Comparison of ENCODE assay signal across 25 mouse cellular contexts in the genomic region with DNA sequence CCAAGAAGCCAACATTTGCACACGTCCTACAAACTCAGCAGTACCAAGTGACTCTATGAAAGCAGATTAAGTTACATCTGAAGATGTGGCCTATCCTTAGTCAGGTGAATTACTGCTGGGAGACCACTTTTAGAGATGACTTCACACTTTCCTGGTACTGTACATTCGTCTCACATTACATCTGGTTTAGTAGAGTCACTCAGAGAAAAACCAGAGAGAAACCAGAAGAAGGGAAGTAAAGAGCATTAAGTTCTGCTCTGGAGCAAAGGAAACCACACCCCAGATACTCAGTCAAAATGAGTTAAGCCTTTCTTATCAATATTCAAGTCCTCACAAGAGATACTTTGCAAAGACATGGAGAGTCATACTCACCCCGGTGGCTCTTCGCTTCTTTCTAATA. TPM values are rescaled to one million over a fixed set of nuclear protein-coding genes. Genes with fewer than 3 reads are reported as not detected.
DNase-seq lines count a peak whose midpoint lies in the region; ATAC-seq and TF ChIP-seq lines count a peak whose summit lies in the region.
"Had no signal": no experiment of that assay in that cellular context is flagged by ENCODE, and none has a peak within 500 bp of the region (broad histone marks: within the 10 kb centered on the region; RNA-seq: fewer than 3 reads in every experiment).

No protein-coding gene starts in this region.

- no peaks in the 10 kb centered on the region for H3K27me3 ChIP-seq in heart, postnatal 0 days (ENCODE audit: control insufficient read depth, insufficient read depth, low read length)
- H3K27me3 ChIP-seq: embryonic facial prominence, embryonic 12.5 days; embryonic facial prominence, embryonic 15.5 days; forebrain, embryonic 12.5 days; forebrain, embryonic 15.5 days; heart, embryonic 12.5 days; heart, embryonic 15.5 days; hindbrain, embryonic 12.5 days; hindbrain, embryonic 15.5 days; Patski had no signal

- H3K9ac ChIP-seq in heart, postnatal 0 days (replicated peaks; ENCODE audit: low read depth, low read length), result no peak overlapping the region
- H3K9ac ChIP-seq: embryonic facial prominence, embryonic 12.5 days; embryonic facial prominence, embryonic 15.5 days; forebrain, embryonic 12.5 days; forebrain, embryonic 15.5 days; heart, embryonic 12.5 days; heart, embryonic 15.5 days; hindbrain, embryonic 12.5 days; hindbrain, embryonic 15.5 days had no signal

- no peak for TF ChIP-seq CTCF in heart, postnatal 0 days (IDR thresholded peaks at IDR 0.05; ENCODE audit: low read depth)

- H3K4me2 ChIP-seq in heart, postnatal 0 days (ENCODE audit: low read depth, low read length), result no peak overlapping the region
- H3K4me2 ChIP-seq: embryonic facial prominence, embryonic 12.5 days; embryonic facial prominence, embryonic 15.5 days; forebrain, embryonic 12.5 days; forebrain, embryonic 15.5 days; heart, embryonic 12.5 days; heart, embryonic 15.5 days; hindbrain, embryonic 12.5 days; hindbrain, embryonic 15.5 days had no signal

- TF ChIP-seq EP300 in heart, postnatal 0 days (IDR thresholded peaks at IDR 0.05; ENCODE audit: low read depth), result no peak

- H3K4me1 ChIP-seq in heart, postnatal 0 days (ENCODE audit: control insufficient read depth, insufficient read depth), result no peaks in the 10 kb centered on the region
- H3K4me1 ChIP-seq: embryonic facial prominence, embryonic 12.5 days; embryonic facial prominence, embryonic 15.5 days; forebrain, embryonic 12.5 days; forebrain, embryonic 15.5 days; heart, embryonic 15.5 days; hindbrain, embryonic 12.5 days; hindbrain, embryonic 15.5 days had no signal

- peak overlapping the region; percentile 11; the same call in 1 of the 2 replicates for H3K27ac ChIP-seq in heart, postnatal 0 days (ENCODE audit: low read depth)
- H3K27ac ChIP-seq: embryonic facial prominence, embryonic 12.5 days; embryonic facial prominence, embryonic 15.5 days; forebrain, embryonic 12.5 days; forebrain, embryonic 15.5 days; heart, embryonic 15.5 days; hindbrain, embryonic 12.5 days; hindbrain, embryonic 15.5 days had no signal

- DNase-seq in gastrocnemius, adult 18-20 months (ENCODE audit: low spot score), result peak; percentile 31
- DNase-seq in gastrocnemius, postnatal 25 days, result no peak
- no peak for DNase-seq in heart, postnatal 0 days (ENCODE audit: low spot score)
- DNase-seq in heart, postnatal 4 days, result no peak
- DNase-seq in layer of hippocampus, adult 8-10 months (ENCODE audit: low spot score in 2 of 2), result no peak
- DNase-seq: adrenal gland, postnatal 10 days; adrenal gland, postnatal 36 days; B cell, adult 2 months; cerebellum, adult 18-20 months; cerebellum, adult 9-10 months; cerebellum, postnatal 14 days; gastrocnemius, postnatal 14 days had no signal

- no peak overlapping the region for H3K4me3 ChIP-seq in heart, postnatal 0 days (ENCODE audit: low read depth, low read length)
- H3K4me3 ChIP-seq: embryonic facial prominence, embryonic 12.5 days; embryonic facial prominence, embryonic 15.5 days; erythroblast, embryonic 14.5 days; forebrain, embryonic 12.5 days; forebrain, embryonic 15.5 days; heart, embryonic 12.5 days; heart, embryonic 15.5 days; hindbrain, embryonic 12.5 days; hindbrain, embryonic 15.5 days had no signal

- WGBS in heart, postnatal 0 days, result 80% methylated on average over 4 of the region's 4 CpGs

- ATAC-seq in heart, postnatal 0 days (ENCODE audit: insufficient read depth, low read depth), result no peak
- 0 out of 2 replicates have a peak, but pooled peaks have one; percentile 22 for ATAC-seq in common myeloid progenitor, adult 5-6 weeks (replicated peaks; ENCODE audit: low read depth, poor library complexity, severe bottlenecking)
- ATAC-seq in erythroblast, adult 5-6 weeks (replicated peaks; ENCODE audit: low FRiP score, poor library complexity, severe bottlenecking), result no peak
- ATAC-seq: forebrain, embryonic 15.5 days; intestine, postnatal 0 days; Patski had no signal

- H3K9me3 ChIP-seq in heart, postnatal 0 days (replicated peaks; ENCODE audit: control insufficient read depth, low read length), result no peaks in the 10 kb centered on the region
- H3K9me3 ChIP-seq: embryonic facial prominence, embryonic 12.5 days; embryonic facial prominence, embryonic 15.5 days; forebrain, embryonic 12.5 days; forebrain, embryonic 15.5 days; heart, embryonic 12.5 days; heart, embryonic 15.5 days; hindbrain, embryonic 12.5 days; hindbrain, embryonic 15.5 days had no signal

- peaks cover 91% of the 10 kb centered on the region for H3K36me3 ChIP-seq in heart, postnatal 0 days (replicated peaks; ENCODE audit: control insufficient read depth, insufficient read depth, low read length)

RNA-seq across cellular contexts. Expression of a gene that starts 32.4 kb away (rescaled TPM):
- total RNA-seq in gastrocnemius, adult 18-20 months (2021), result 100 to 1,000 TPM; 690 to 739 TPM
- total RNA-seq in gastrocnemius, postnatal 25 days (2021), result 100 to 1,000 TPM; 511 to 553 TPM
- total RNA-seq in heart, postnatal 0 days (2014; rRNA removed; ENCODE audit: low replicate concordance), result 58.7 and 148 TPM in 2 replicates
- polyA plus RNA-seq in heart, postnatal 0 days (2015; fragmentation: Nextera tagmentation; extraction: Ambion mirVana), result 40.8 and 41.7 TPM in 2 replicates
- total RNA-seq in heart, postnatal 4 days (2021), result 100 to 1,000 TPM; 154 to 160 TPM
- total RNA-seq in common myeloid progenitor, adult 5-6 weeks (2017), result 81.8 and 174 TPM in 2 replicates
- 100 to 1,000 TPM; 144 to 174 (median 166) TPM for total RNA-seq in layer of hippocampus, adult 8-10 months (2022)
- total RNA-seq in erythroblast, adult 5-6 weeks (2015; ENCODE audit: low replicate concordance), result 20.4 and 23.2 TPM in 2 replicates
- 25.0 and 39.2 TPM in 2 replicates for total RNA-seq in erythroblast, adult 5-6 weeks (2017; ENCODE audit: low replicate concordance)

RNA-seq across cellular contexts. Expression of a gene that starts 36.2 kb away (rescaled TPM):
- 10 to 100 TPM; 46.6 to 47.3 TPM for total RNA-seq in gastrocnemius, adult 18-20 months (2021)
- 10 to 100 TPM; 45.3 to 47.1 TPM for total RNA-seq in gastrocnemius, postnatal 25 days (2021)
- 40.2 and 48.1 TPM in 2 replicates for total RNA-seq in heart, postnatal 0 days (2014; rRNA removed; ENCODE audit: low replicate concordance)
- polyA plus RNA-seq in heart, postnatal 0 days (2015; fragmentation: Nextera tagmentation; extraction: Ambion mirVana), result 30.1 and 33.2 TPM in 2 replicates
- total RNA-seq in heart, postnatal 4 days (2021), result 10 to 100 TPM; 41.5 to 47.7 TPM
- total RNA-seq in common myeloid progenitor, adult 5-6 weeks (2017), result 65.1 and 76.5 TPM in 2 replicates
- total RNA-seq in layer of hippocampus, adult 8-10 months (2022), result 10 to 100 TPM; 22.2 to 31.8 (median 26.0) TPM
- 29.0 and 45.9 TPM in 2 replicates for total RNA-seq in erythroblast, adult 5-6 weeks (2015; ENCODE audit: low replicate concordance)
- total RNA-seq in erythroblast, adult 5-6 weeks (2017; ENCODE audit: low replicate concordance), result 52.9 and 87.4 TPM in 2 replicates
